Mouse (Mus musculus) intestine, embryonic 15.5 days (tissue): ENCODE results near the gene Rasgef1b. TPM values are rescaled to one million over a fixed set of nuclear protein-coding genes. Genes with fewer than 3 reads are reported as not detected.

Experiments
- ATAC-seq: fragments of 200-750 bp; cut with Nextera tagmentation; 2 replicates; pipeline ENCODE4 v1.8.0; 2017; ENCODE audit warnings: moderate TSS enrichment, moderate library complexity
- H3K27ac ChIP-seq: fragments of 300-500 bp; sonication (generic); 2 replicates; pipeline ENCODE4 v1.5.1; 2015; ENCODE audit warnings: mild to moderate bottlenecking, inconsistent platforms
- H3K27me3 ChIP-seq: fragments of 300-500 bp; sonication (generic); replicated peaks from 2 replicates; pipeline ENCODE4 v1.6.1; 2015; ENCODE audit warnings: inconsistent platforms
- H3K36me3 ChIP-seq: fragments of 300-500 bp; sonication (generic); 2 replicates; pipeline ENCODE4 v1.6.1; 2015; ENCODE audit warnings: inconsistent platforms
- H3K4me1 ChIP-seq: fragments of 300-500 bp; sonication (generic); replicated peaks from 2 replicates; pipeline ENCODE4 v1.6.1; 2015; ENCODE audit warnings: inconsistent platforms
- H3K4me2 ChIP-seq: fragments of 300-500 bp; sonication (generic); replicated peaks from 2 replicates; pipeline ENCODE4 v1.6.1; 2015; ENCODE audit warnings: mild to moderate bottlenecking, inconsistent platforms
- H3K4me3 ChIP-seq: fragments of 300-500 bp; sonication (generic); replicated peaks from 2 replicates; pipeline ENCODE4 v1.5.1; 2015; ENCODE audit warnings: inconsistent platforms
- H3K9ac ChIP-seq: fragments of 300-500 bp; sonication (generic); 2 replicates; pipeline ENCODE4 v1.6.1; 2015; ENCODE audit warnings: inconsistent platforms
- H3K9me3 ChIP-seq: fragments of 300-500 bp; sonication (generic); 2 replicates; pipeline ENCODE4 v1.6.1; 2016; ENCODE audit warnings: inconsistent platforms
- WGBS: fragments of 180-500 bp; shearing (Covaris S2); methylation state at CpG from one replicate; pipeline ENCODE4 v1.1.7; 2015; 5-methylcytosine and 5-hydroxymethylcytosine counted together
- polyA plus RNA-seq: library from polyadenylated mRNA; unstranded; fragments of >200 nt; fragmentation: Nextera tagmentation; extraction: Ambion mirVana; gene quantifications from 2 replicates; pipeline ENCODE4 v1.2.1, GENCODE M21; 2015

The Rasgef1b gene
- polyA plus RNA-seq, 1 experiment from 2014 or later = 8.9 TPM

DNA sequence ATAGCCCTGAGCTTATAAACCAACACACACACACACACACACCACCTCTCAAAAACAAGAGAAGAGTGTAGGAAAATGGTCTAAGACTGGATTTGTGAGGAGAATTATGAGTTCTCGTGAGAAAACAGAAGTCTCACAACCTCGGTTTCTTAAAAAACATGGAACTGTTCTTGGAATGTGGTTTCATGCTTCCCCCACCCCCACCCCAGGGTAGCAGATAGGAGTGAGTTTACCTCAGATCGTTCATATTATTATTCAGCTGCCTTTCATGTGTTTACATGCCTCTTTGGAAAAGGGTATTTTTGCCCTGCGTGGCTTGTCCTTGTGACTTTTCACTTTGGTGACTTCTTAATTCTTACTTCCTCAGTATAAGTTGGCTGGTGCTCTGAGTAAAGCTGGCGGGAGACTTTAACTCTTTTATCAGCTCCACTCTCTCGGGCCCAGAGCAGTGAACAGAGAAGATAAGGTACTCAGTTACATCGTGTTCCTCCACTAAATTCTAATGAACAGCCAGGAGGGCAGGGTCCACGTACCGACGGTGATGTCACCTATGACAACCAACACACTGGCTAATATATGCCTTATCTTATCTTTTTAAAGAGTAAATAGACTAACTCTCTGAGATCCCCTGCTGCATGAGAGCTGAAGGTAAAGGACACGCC, 96.1 kb downstream of the Rasgef1b start:
- Histone ChIP-seq H3K4me1 (no peaks in the 10 kb centered on the region; the same call in 1 of the 2 replicates), H3K36me3 (no peaks in the 10 kb centered on the region), H3K27me3 (no peaks in the 10 kb centered on the region), H3K4me3 (no peak overlapping the region), H3K9me3 (no peaks in the 10 kb centered on the region), H3K9ac (no peak overlapping the region), H3K27ac (peak overlapping the region; percentile 73), H3K4me2 (peak overlapping the region; percentile 14; the same call in 1 of the 2 replicates)
- 52% methylated on average over 11 of the region's 11 CpGs for WGBS
- peak; percentile 96 for ATAC-seq

GRCm38 (mm10) chr5:99630087-99630486, 98.8 kb downstream of the Rasgef1b start:
- 85% methylated on average over 7 of the region's 7 CpGs for WGBS

GRCm38 (mm10) chr5:99625603-99626002, 103.3 kb downstream of the Rasgef1b start:
- Histone ChIP-seq H3K27ac (no peak overlapping the region), H3K9me3 (no peaks in the 10 kb centered on the region), H3K36me3 (no peaks in the 10 kb centered on the region), H3K4me1 (0 out of 2 replicates have a peak, but pooled peaks cover 4% of the 10 kb centered on the region), H3K9ac (no peak overlapping the region), H3K4me2 (no peak overlapping the region), H3K4me3 (no peak overlapping the region), H3K27me3 (no peaks in the 10 kb centered on the region)
- 43% methylated on average over 3 of the region's 3 CpGs for WGBS
- peak; percentile 93 for ATAC-seq

More at GRCm38 (mm10) chr5:99630087-99630486, 98.8 kb downstream of the Rasgef1b start:
- H3K9me3 ChIP-seq = no peaks in the 10 kb centered on the region
- H3K4me2 ChIP-seq = no peak overlapping the region
- no peaks in the 10 kb centered on the region for H3K27me3 ChIP-seq
- H3K9ac ChIP-seq = no peak overlapping the region
- no peak for ATAC-seq
- H3K36me3 ChIP-seq = no peaks in the 10 kb centered on the region
- H3K4me3 ChIP-seq = no peak overlapping the region
- no peak overlapping the region for H3K27ac ChIP-seq
- H3K4me1 ChIP-seq = peaks cover 4% of the 10 kb centered on the region; the same call in 1 of the 2 replicates

DNA sequence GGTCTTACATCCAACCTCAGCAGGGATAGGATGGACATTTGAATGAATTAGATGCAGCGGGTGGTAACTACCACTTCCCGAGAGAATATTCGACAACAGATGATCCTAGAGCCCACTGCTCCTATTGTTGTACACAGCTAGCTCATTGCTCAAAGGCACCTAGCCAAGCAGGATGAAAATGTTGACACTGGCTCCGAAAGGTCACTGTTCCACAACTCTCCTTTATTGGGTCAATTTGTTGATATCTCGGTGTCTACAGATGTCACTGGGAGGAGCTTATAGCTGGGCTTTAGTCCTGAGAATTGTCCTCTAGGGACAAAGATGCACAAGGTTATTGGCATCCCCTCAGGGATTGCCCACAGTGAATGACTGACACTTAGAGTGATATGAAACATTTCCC, 108.1 kb downstream of the Rasgef1b start:
- no peak overlapping the region for H3K4me3 ChIP-seq
- H3K9ac ChIP-seq = no peak overlapping the region
- no peak overlapping the region for H3K4me2 ChIP-seq
- 85% methylated on average over 5 of the region's 5 CpGs for WGBS
- H3K36me3 ChIP-seq = no peaks in the 10 kb centered on the region
- no peaks in the 10 kb centered on the region for H3K9me3 ChIP-seq
- H3K27me3 ChIP-seq = no peaks in the 10 kb centered on the region
- no peak overlapping the region for H3K27ac ChIP-seq
- H3K4me1 ChIP-seq = no peaks in the 10 kb centered on the region
- no peak for ATAC-seq

- Histone ChIP-seq H3K27ac (no peak overlapping the region), H3K9ac (no peak overlapping the region), H3K4me2 (no peak overlapping the region), H3K27me3 (0 out of 2 replicates have a peak, but pooled peaks cover 3% of the 10 kb centered on the region), H3K4me1 (peaks cover 7% of the 10 kb centered on the region), H3K9me3 (no peaks in the 10 kb centered on the region), H3K36me3 (no peaks in the 10 kb centered on the region), H3K4me3 (no peak overlapping the region)
- no peak for ATAC-seq
- WGBS = 31% methylated on average over 5 of the region's 5 CpGs
Observed at GRCm38 (mm10) chr5:99617271-99617800, 111.5 kb downstream of the Rasgef1b start.

GRCm38 (mm10) chr5:99613321-99614118, 115.3 kb downstream of the Rasgef1b start:
- no peak overlapping the region for H3K27ac ChIP-seq
- 0 out of 2 replicates have a peak, but pooled peaks cover 3% of the 10 kb centered on the region for H3K27me3 ChIP-seq
- H3K9ac ChIP-seq = no peak overlapping the region
- peaks cover 7% of the 10 kb centered on the region for H3K4me1 ChIP-seq
- WGBS = 3% methylated on average over 24 of the region's 24 CpGs
- ATAC-seq = no peak
- H3K9me3 ChIP-seq = no peaks in the 10 kb centered on the region
- H3K4me3 ChIP-seq = no peak overlapping the region; the same call in 1 of the 2 replicates
- peak overlapping the region; percentile 53 for H3K4me2 ChIP-seq
- no peaks in the 10 kb centered on the region for H3K36me3 ChIP-seq

DNA sequence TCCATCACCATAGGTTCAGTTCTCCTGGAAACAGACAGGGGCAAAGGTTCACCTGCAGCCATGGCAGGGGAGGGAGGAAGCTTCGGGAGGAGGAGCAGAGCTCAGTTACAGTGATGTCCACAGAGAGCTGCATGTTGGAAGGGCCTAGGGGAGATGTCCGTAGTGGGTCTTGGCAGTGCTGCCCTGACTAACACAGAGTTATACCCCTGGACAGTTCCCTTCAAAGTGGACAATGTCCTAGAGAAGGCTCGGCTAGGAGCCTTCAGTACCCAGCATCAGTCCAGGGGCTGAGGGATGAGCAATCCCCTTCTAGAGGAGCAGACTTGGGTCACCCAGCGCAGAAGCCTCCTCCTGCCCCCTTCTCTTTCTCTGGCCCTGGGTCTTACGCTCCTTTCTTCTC, 121.3 kb downstream of the Rasgef1b start:
- 68% methylated on average over 5 of the region's 5 CpGs for WGBS
- no peak overlapping the region for H3K27ac ChIP-seq
- ATAC-seq = 0 out of 2 replicates have a peak, but pooled peaks have one; percentile 31

DNA sequence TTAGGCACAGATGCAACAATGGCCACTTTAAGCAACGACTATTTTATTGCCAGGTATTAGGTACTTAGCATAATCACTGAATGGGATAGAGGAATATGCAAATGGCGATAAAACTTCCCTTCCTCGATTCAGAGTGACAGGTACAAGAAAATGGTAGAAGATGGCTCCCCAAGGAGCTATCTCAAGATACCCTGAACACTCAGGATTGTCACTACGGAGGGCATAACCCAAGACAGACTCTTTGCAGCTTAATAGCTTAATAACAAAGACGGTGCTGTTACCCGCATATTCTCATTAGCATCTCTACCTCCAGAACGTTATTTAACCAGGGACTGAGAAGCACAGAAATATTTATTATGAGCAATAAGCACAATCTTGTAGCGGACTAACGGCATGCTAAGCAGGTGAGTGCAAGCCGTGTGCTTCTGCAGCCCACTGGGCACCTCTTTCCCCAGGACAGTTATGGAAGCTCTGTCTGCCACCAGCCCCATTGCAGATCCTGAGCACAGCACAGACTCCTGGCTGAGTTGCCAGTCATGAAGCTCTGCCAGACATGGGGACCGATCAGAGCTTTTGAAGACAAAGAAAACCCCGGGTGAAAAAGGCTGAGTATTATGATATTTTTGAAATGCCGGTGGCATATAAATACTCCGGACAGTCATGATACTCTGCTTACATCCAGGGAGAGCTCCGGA, 122.6 kb downstream of the Rasgef1b start:
- Histone ChIP-seq H3K9ac (no peak overlapping the region), H3K36me3 (no peaks in the 10 kb centered on the region), H3K4me2 (no peak overlapping the region), H3K27ac (no peak overlapping the region), H3K4me3 (no peak overlapping the region), H3K27me3 (no peaks in the 10 kb centered on the region), H3K9me3 (no peaks in the 10 kb centered on the region), H3K4me1 (no peaks in the 10 kb centered on the region)
- ATAC-seq = no peak
- 84% methylated on average over 15 of the region's 15 CpGs for WGBS

More for the DNA sequence above, 121.3 kb downstream of the Rasgef1b start:
- Histone ChIP-seq H3K4me2 (no peak overlapping the region), H3K36me3 (no peaks in the 10 kb centered on the region), H3K9me3 (no peaks in the 10 kb centered on the region), H3K9ac (no peak overlapping the region), H3K27me3 (no peaks in the 10 kb centered on the region), H3K4me1 (no peaks in the 10 kb centered on the region), H3K4me3 (no peak overlapping the region)

DNA sequence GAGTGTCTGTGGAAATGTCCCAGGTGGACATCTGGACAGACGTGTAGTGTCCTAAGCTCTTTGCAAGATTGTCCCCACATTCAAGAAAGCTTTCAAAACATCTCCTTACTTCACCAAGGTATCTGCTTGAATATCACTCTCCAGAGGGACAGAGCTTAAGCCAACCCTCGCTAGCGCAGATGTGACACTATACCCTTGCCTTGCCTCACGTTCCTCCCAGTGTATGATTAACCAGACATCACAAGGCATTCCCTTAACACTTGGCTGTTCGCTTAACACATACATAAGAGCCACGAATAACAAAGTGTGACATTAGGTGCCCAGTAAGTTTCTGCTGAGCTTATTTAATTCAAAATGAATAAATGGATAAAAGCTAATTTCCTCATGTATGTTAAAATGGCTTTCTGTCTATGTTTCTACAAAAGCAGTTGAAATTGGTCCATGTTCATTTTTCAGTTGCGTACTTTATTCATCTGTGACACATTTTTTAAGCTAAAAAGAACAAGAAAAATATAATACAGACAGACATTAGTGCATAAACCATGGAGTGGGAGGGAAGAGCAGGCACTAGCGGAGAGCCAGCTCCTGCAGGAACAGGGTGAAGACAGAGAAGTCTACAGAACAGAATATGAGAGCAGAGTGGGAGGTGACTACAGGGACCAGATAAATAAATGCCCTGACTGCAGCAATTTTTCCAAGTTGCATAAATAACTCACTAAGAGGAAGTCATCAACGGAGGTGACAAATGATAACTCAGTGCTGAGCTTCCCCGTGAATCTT, 126.4 kb downstream of the Rasgef1b start:
- Histone ChIP-seq H3K27me3 (no peaks in the 10 kb centered on the region), H3K4me2 (no peak overlapping the region), H3K9me3 (no peaks in the 10 kb centered on the region), H3K36me3 (no peaks in the 10 kb centered on the region), H3K9ac (no peak overlapping the region), H3K4me3 (no peak overlapping the region), H3K4me1 (no peaks in the 10 kb centered on the region), H3K27ac (no peak overlapping the region)
- WGBS = 49% methylated on average over 10 of the region's 10 CpGs
- peak; percentile 43; the same call in 1 of the 2 replicates for ATAC-seq

GRCm38 (mm10) chr5:99599376-99599775, 129.5 kb downstream of the Rasgef1b start:
- H3K36me3 ChIP-seq = no peaks in the 10 kb centered on the region
- H3K4me3 ChIP-seq = no peak overlapping the region
- no peaks in the 10 kb centered on the region for H3K4me1 ChIP-seq
- 62% methylated on average over 11 of the region's 11 CpGs for WGBS
- H3K27me3 ChIP-seq = no peaks in the 10 kb centered on the region
- H3K4me2 ChIP-seq = no peak overlapping the region
- H3K27ac ChIP-seq = no peak overlapping the region
- H3K9me3 ChIP-seq = no peaks in the 10 kb centered on the region
- H3K9ac ChIP-seq = no peak overlapping the region
- no peak for ATAC-seq

GRCm38 (mm10) chr5:99598470-99599110, 130.3 kb downstream of the Rasgef1b start:
- no peak overlapping the region for H3K4me2 ChIP-seq
- no peak for ATAC-seq

More at GRCm38 (mm10) chr5:99598470-99599110, 130.3 kb downstream of the Rasgef1b start:
- no peaks in the 10 kb centered on the region for H3K27me3 ChIP-seq
- H3K4me1 ChIP-seq = no peaks in the 10 kb centered on the region
- 46% methylated on average over 10 of the region's 10 CpGs for WGBS
- H3K4me3 ChIP-seq = no peak overlapping the region
- no peak overlapping the region for H3K9ac ChIP-seq
- H3K27ac ChIP-seq = no peak overlapping the region
- no peaks in the 10 kb centered on the region for H3K9me3 ChIP-seq
- H3K36me3 ChIP-seq = no peaks in the 10 kb centered on the region
